Mouse (Mus musculus) pancreas, adult 10 weeks (tissue): ENCODE results near the gene Trim61. TPM values are rescaled to one million over a fixed set of nuclear protein-coding genes. Genes with fewer than 3 reads are reported as not detected.

Source experiments
- polyA plus RNA-seq: library from polyadenylated mRNA; stranded (reverse); fragments of 350-450 nt; fragmentation: Illumina TruSeq; extraction: RNeasy Lipid Tissue Mini Kit (QIAGEN cat#74804); gene quantifications from one replicate; pipeline ENCODE4 v1.2.3, GENCODE M21; 2015; ENCODE audit warnings: low read depth, low replicate concordance; ENCODE audit not compliant: insufficient read depth

The Trim61 gene
- not detected for polyA plus RNA-seq

DNA sequence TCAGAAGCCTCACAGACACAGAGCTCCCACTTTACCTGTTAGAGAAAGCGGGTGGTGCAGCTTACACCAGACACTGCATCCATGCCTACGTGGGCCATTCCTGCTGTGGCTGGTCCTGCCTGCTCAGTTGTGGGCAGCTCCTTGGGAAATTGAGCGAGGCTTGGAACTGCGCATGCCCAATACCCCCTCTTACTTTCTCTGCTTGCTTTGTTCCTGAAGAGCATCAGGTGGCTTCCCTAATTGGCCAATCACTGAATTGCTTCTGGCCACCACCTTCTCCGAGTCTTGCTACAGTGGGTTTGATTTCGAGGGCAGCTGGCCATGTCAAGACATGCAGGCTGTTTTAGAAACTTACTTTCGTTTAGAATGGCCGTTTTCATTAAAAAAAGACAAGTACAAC, at the start of gene Trim61, which contains the start of gene Trim60:
Gene Trim61 (minus strand): TSS at position 101 of the 400 bp plus-strand sequence.
Gene Trim60 (minus strand): TSS at position 162 of the 400 bp plus-strand sequence.

GRCm38 (mm10) chr8:65037117-65037533, 18.8 kb upstream of the Trim61 start, which contains the start of gene Apela:
Gene Apela, minus strand, starts transcription at chr8:65037336.

DNA sequence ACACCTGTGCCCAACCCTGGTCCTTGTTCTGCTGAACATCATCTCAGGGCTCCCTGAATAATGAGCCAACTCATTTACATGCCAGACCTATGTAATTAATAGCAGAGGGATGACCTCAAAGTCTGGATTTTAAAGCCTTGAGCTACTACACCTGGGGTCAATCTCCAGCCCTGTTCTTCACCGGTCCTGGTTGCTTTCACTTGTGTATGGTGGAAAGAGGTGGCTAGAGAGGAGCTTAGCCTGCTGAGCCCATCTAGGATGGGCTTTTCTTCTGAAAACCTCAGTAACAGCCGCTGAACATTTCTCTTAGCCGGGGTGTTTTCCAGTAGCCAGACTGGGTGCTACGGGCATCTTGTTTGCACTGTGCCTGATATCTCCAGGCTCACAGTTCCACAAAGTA, 30.6 kb downstream of the Trim61 start, which contains the start of gene Trim75:
Gene Trim75 (minus strand): TSS at position 101 of the 400 bp plus-strand sequence.

Other genes with a start within 250 kb of the Trim61 start
- gene Klhl2, start 168.5 kb downstream of the Trim61 start, polyA plus RNA-seq, result 3.9 TPM
- 4.2 TPM for gene Tmem192, start 71.3 kb downstream of the Trim61 start, polyA plus RNA-seq
- gene Trim75, start 30.7 kb downstream of the Trim61 start, polyA plus RNA-seq, result not detected
- gene Trim60, start 61 bp upstream of the Trim61 start, polyA plus RNA-seq, result not detected
- not detected for gene Apela, start 18.8 kb upstream of the Trim61 start, polyA plus RNA-seq
- gene Gm10663, start 56.5 kb upstream of the Trim61 start, polyA plus RNA-seq, result not detected
- gene BC030870, start 111.0 kb upstream of the Trim61 start, polyA plus RNA-seq, result not detected